Mouse (Mus musculus): Measurements from ENCODE around the gene Dennd1b.

DNA sequence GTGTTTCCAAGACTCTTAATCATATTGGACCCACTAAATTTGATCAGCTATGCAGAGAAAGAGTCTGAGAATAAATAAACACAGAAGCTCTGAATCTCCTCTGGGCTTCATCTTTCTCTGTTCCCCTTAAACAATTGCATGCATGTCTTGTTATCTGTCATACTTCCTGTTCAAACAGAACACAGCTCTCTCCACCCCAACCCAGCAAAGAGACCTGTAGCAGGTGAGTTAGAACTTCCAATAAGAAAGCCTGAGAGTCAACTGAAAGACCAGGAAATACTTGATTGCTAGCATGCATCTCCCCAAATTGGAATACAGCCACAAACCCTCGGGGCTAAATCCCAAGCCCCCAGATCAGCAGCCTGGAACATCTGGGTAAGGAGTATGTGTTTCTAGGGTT lies 42.4 kb upstream of the Dennd1b start:
- TF ChIP-seq EP300 (IDR thresholded peaks at IDR 0.05) (no peak), CTCF (IDR thresholded peaks at IDR 0.05) (no peak)
